ENCODE assay signal across 20 mouse cellular contexts in the genomic region with DNA sequence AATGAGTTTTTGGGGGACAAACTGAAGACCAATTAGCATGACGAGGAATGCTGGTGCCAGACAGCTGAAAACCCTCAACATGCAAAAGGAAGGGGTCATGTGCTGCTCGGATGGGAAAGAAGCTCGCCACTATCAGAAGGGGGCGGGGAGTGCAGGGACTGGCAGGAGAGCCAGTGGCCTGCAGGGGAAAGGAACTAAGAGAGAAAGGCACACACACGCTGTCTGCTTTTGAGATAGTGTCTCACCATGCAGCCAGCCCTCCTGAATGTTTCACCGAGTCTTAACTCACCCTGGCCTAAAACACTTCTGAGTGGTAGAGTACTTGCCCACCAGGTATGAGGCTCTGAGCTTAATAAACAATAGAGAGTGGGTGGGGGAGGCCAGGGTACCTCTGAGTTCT. TPM values are rescaled to one million over a fixed set of nuclear protein-coding genes. Genes with fewer than 3 reads are reported as not detected.
"Had no signal": no experiment of that assay in that cellular context is flagged by ENCODE, and none has a peak within 500 bp of the region (broad histone marks: within the 10 kb centered on the region; RNA-seq: fewer than 3 reads in every experiment).

No protein-coding gene starts in this region.

- DNase-seq: retina, postnatal 1 day; right cerebral cortex, adult 18-20 months; right cerebral cortex, postnatal 14 days; right cerebral cortex, postnatal 25 days; right cerebral cortex, postnatal 4 days; spleen, adult 18-20 months; thymus, adult 18-20 months; thymus, adult 2 months; thymus, postnatal 14 days; thymus, postnatal 25 days; thymus, postnatal 36 days; thymus, postnatal 4 days had no signal

- H3K4me2 ChIP-seq: neural tube, embryonic 13.5 days; neural tube, embryonic 15.5 days; stomach, embryonic 15.5 days had no signal

- H3K9ac ChIP-seq: neural tube, embryonic 13.5 days; neural tube, embryonic 15.5 days; stomach, embryonic 15.5 days had no signal

- H3K27me3 ChIP-seq: neural tube, embryonic 13.5 days; neural tube, embryonic 15.5 days; stomach, embryonic 15.5 days had no signal

- H3K27ac ChIP-seq: neural tube, embryonic 13.5 days; neural tube, embryonic 15.5 days; stomach, embryonic 15.5 days; stomach, postnatal 0 days had no signal

- H3K4me1 ChIP-seq: neural tube, embryonic 13.5 days; neural tube, embryonic 15.5 days; stomach, embryonic 15.5 days had no signal

- H3K9me3 ChIP-seq: neural tube, embryonic 13.5 days; neural tube, embryonic 15.5 days; stomach, embryonic 15.5 days had no signal

- H3K4me3 ChIP-seq: neural tube, embryonic 13.5 days; neural tube, embryonic 15.5 days; stomach, embryonic 15.5 days had no signal

RNA-seq across cellular contexts. Expression of gene 1700001P01Rik, which starts 16.8 kb away (rescaled TPM):
- polyA plus RNA-seq: small intestine, adult 2 months; spleen, adult 2 months; stomach, embryonic 16.5 days; stomach, postnatal 0 days; thymus, postnatal 0 days had no signal
